Mouse (Mus musculus): ENCODE data around the gene Kctd18.
"Not testable (repeated sequence)": the region's sequence is repeated elsewhere in the genome, so short reads cannot be mapped to it uniquely, and the experiment has no call there.

The Kctd18 gene

GRCm38 (mm10) chr1:58018856-58019255 lies at the start of gene Kctd18:
Gene Kctd18, minus strand, starts transcription at chr1:58018956.
- no peak for DNase-seq (ENCODE audit: extremely low spot score, low spot score)

DNA sequence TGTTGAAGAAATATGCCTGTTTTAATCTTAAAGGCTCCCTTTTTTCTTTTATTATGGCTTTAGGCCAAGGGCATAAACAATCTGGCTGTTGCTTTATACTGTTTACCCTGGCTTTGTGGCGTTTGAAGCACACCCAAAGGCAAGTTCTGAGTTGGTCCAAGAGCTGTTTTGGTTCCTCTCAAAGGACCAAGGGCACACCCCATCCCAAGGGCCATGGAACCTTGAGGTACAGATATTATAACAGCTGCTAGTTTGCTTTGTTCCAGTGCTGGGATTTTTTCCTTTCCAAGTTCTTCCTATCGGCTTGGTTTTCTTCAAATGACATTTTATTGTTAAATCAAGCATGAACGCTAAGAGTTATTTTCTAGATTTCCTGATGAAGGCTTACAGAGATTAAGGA lies 46.9 kb upstream of the Kctd18 start:
- no peak for DNase-seq (ENCODE audit: extremely low spot score, low spot score)

DNA sequence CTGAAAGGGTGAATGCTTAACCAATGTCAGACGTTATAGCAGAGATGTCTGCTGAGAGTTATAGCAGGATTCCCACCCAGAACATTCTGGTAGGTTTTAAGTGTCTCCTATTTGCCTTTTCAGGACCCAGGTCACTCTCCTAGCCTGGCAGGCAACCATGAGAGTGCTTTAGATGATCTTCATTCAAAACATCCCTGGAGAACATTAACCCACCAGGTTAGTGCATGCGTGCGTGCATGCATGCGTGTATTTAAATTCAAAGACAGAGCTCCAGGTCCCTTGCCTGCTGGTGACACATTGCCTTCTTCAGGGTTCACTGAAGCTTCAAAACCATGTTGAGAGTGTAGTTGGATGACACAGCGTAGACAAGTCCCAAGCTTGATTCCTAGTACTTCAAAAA lies 46.4 kb upstream of the Kctd18 start:
- DNase-seq (ENCODE audit: extremely low spot score, low spot score): no peak

DNA sequence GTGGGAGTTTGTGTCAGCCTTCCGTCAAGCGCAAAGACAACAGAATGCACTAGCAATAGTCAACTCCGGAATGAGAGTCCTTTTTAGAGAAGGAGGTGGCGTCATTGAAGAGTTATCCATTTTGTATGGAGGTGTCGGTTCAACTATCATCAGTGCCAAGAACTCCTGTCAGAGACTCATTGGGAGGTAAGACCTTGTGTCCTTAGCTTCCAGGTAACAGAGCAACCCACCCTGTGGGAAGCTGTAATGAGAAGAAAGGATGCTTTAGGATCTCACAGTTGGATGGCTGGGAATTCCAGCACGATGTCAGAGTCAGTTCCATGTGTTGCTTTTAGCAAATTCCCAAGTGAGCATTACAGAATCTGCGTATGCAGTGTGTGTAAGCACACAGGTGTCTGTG lies 43.4 kb upstream of the Kctd18 start:
- DNase-seq (ENCODE audit: extremely low spot score, low spot score): no peak

- no peak for DNase-seq (ENCODE audit: extremely low spot score, low spot score)
Measured at GRCm38 (mm10) chr1:58058846-58059245, 40.1 kb upstream of the Kctd18 start.

DNA sequence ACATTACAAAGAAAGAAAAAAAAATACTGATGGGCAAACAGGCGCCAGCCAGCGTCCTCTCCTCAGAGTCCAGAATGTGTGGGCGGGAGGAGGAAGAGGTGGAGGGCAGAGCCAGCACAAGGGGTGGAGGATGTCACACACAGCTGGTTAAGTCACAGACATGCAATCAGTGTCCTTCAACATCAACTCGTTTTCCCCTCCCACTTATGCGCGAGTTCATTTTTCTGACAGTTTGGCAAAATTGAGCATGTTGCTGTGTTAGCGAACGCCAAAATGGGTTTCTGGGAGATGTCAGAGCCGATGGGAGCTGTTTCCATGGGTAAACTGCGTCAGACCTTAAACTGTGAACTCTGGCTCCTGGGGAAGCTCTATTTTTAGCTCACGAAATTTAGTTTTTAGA lies 38.2 kb upstream of the Kctd18 start:
- no peak for DNase-seq (ENCODE audit: extremely low spot score, low spot score)

GRCm38 (mm10) chr1:58056074-58056807 lies 37.5 kb upstream of the Kctd18 start:
- DNase-seq (ENCODE audit: extremely low spot score, low spot score): no peak

- DNase-seq (ENCODE audit: extremely low spot score, low spot score): no peak
Measured at GRCm38 (mm10) chr1:58055598-58055997, 36.8 kb upstream of the Kctd18 start.

DNA sequence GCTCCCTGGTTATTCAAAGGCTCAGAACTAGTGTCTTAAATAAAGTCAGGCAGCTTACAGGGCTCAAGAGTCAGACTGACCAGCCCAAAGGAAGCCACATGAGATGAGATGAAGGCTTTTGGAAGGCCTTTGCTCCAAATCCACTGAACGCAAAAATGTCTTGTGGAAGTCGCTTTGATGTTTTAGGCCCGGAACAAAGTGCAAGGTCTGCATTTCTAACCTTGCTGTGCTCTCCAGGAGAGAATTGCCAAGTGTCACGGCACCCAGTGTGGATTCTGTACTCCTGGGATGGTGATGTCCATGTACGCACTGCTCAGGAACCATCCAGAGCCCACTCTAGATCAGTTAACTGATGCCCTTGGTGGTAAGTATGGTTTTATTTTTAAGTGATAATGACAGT lies 30.4 kb upstream of the Kctd18 start:
- DNase-seq (ENCODE audit: extremely low spot score, low spot score): no peak

DNA sequence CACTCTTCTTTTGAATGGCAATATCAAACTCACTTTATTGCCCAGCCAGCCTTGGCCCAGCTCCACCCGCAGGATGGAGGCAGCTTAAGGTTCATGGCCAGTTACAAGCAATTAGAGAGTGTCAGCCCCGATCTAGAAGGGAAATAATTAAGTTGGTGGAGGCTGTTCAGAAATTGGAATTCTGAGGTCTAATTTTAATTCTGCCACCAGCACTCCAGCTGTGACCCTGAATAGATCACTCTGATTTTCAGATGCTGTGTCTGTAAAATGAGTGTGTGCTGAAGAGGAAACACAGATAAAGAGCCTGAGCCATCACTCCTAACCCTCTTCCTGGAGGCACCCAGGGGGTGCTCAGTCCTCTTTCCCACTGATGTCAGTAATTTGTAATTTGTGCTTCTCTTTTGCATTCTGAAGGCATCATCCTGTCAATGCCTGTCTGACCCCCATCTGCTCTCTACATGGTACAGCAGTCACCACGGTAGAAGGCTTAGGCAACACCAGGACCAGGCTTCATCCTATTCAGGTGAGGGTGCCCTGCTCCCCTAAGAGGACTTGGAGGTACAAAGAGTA lies 28.1 kb upstream of the Kctd18 start:
- no peak for DNase-seq (ENCODE audit: extremely low spot score, low spot score)

GRCm38 (mm10) chr1:58045546-58045945 lies 26.8 kb upstream of the Kctd18 start:
- no peak for DNase-seq (ENCODE audit: extremely low spot score, low spot score)

- no peak for DNase-seq (ENCODE audit: extremely low spot score, low spot score)
Measured at GRCm38 (mm10) chr1:58045076-58045475, 26.3 kb upstream of the Kctd18 start.

GRCm38 (mm10) chr1:58037306-58037705 lies 18.6 kb upstream of the Kctd18 start:
- DNase-seq (ENCODE audit: extremely low spot score, low spot score): not testable (repeated sequence)

DNA sequence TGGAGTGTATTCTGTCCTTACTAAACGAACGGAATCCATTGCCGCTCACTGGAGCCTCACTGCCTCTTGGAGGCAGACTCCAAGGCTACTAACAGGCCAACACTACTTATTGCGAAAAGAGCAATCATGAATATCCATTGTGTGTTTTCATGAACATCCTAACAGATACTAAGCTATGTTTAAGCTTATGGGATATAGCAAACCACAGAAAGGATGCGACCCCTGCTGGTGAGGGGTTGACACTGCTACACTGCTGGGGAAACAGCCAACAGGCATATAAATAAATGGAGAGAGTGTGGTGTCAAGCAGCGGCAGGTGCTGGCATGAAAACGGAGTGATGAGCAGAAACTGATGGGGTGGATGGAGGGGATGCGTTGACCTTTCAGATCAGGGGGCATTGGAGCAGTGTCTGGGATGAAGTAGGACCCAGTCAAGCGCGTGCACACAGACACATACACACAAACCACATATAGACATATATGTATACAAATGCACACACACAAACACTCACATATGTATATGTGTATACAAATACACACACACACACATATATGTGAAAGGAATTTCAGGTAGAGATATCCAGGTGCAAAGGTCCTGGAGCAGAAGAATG lies 12.5 kb upstream of the Kctd18 start:
- DNase-seq (ENCODE audit: extremely low spot score, low spot score): peak; percentile 70

GRCm38 (mm10) chr1:58030156-58030871 lies 11.6 kb upstream of the Kctd18 start:
- peak; percentile 31 for DNase-seq (ENCODE audit: extremely low spot score, low spot score)

GRCm38 (mm10) chr1:58029636-58030117 lies 10.9 kb upstream of the Kctd18 start, which contains the start of gene Aox1:
Gene Aox1, plus strand, starts transcription at chr1:58029931.
- peak; percentile 31 for DNase-seq (ENCODE audit: extremely low spot score, low spot score)

DNA sequence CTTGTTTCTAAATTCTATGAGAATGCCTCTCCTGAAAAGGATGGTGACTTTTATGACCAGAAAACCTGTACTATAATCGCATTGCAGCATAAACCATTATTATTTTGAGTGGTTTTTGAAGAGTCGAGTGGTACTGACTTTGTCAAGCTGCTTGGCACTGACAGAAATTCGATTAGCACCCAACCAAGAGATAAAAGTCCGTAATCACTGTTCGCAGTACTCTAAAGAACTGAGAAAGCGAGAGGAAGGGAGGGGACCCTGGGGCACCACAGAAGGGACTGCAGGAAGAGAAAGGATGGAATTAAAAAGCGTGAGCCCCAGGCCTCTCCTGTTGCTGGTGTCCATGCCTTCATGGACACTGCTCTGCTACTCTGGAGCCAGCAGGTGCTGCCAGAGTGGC lies 9.0 kb upstream of the Kctd18 start:
- DNase-seq (ENCODE audit: extremely low spot score, low spot score): no peak

- DNase-seq (ENCODE audit: extremely low spot score, low spot score): not testable (repeated sequence)
Measured at GRCm38 (mm10) chr1:58006388-58006787, 12.4 kb downstream of the Kctd18 start.

- DNase-seq (ENCODE audit: extremely low spot score, low spot score): no peak
Measured at GRCm38 (mm10) chr1:57998146-57998545, 20.6 kb downstream of the Kctd18 start.

GRCm38 (mm10) chr1:57996133-57996615 lies 22.6 kb downstream of the Kctd18 start:
- no peak for DNase-seq (ENCODE audit: extremely low spot score, low spot score)

DNA sequence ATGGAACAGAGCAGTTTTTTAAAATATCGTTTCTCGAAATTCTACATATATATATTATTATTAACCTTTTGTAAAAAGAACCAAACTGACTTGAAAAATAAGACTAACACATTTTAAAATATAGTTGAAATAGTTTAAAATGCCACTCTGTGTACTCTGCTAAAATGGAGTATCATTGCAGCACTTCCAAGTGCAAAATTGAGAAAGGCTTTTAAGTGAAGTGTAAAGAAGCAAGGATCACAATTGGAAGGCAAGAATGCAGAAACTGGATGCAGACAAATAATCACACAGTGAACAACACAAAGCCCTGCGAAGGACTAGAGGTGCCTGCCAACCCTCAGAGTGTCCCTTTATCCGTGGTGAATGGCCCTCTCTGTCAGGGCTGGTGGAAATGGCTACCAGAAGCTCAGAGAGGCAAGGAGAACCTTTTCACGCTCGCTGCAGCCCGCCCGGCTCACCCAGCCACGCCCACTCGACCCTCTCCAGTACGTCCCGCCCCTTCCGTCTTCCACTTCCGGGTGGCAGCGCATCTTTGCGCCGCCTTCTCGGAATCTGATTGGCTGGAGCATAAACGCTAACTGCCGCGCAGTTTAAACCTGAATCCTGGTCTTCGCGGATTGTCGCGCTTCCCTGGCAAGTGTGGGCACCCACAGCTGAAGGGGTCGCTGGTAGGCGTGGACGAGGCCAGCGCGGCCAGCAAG lies 23.2 kb downstream of the Kctd18 start, which contains the start of gene Sgo2a:
TSS of gene Sgo2a (plus strand) at position 540 of the 701 bp plus-strand sequence.
- peak; percentile 96 for DNase-seq (ENCODE audit: extremely low spot score, low spot score)

All from neural tube, embryonic 10.5 days (tissue).